Mouse (Mus musculus): ENCODE measurements around the gene Ndufb7. TPM values are rescaled to one million over a fixed set of nuclear protein-coding genes. Genes with fewer than 3 reads are reported as not detected.
"Not testable (repeated sequence)": the region's sequence is repeated elsewhere in the genome, so short reads cannot be mapped to it uniquely, and the experiment has no call there.

Gene Ndufb7
- total and polyA plus RNA-seq, 3 experiments = 144 to 331 (median 223) TPM

- TF ChIP-seq SIN3A (IDR thresholded peaks at IDR 0.05; ENCODE audit: low read length) (no peak), ZKSCAN1 (IDR thresholded peaks at IDR 0.05; ENCODE audit: borderline replicate concordance, low read depth, low read length) (no peak), NRF1 (IDR thresholded peaks at IDR 0.05; ENCODE audit: low read depth, low read length) (no peak), POLR2AphosphoS2 (IDR thresholded peaks at IDR 0.05; ENCODE audit: low read depth, low read length) (no peak), POLR2A (IDR thresholded peaks at IDR 0.05; ENCODE audit: low read depth, low read length) (no peak), NELFE (IDR thresholded peaks at IDR 0.05; ENCODE audit: low read depth, low read length) (no peak), MAFK (IDR thresholded peaks at IDR 0.05; ENCODE audit: insufficient replicate concordance, low read length) (no peak), RAD21 (IDR thresholded peaks at IDR 0.05; ENCODE audit: low read depth, low read length) (no peak), UBTF (IDR thresholded peaks at IDR 0.05; ENCODE audit: low read depth, low read length) (no peak), PAX5 (IDR thresholded peaks at IDR 0.05; ENCODE audit: low read length) (no peak), ZNF384 (IDR thresholded peaks at IDR 0.05; ENCODE audit: low read depth, low read length) (no peak), ETS1 (conservative IDR thresholded peaks at IDR 0.05; ENCODE audit: low read depth, low read length) (no peak), USF1 (IDR thresholded peaks at IDR 0.05; ENCODE audit: low read depth, low read length) (no peak), RCOR1 (conservative IDR thresholded peaks at IDR 0.05; ENCODE audit: low read depth, low read length) (no peak), MXI1 (IDR thresholded peaks at IDR 0.05; ENCODE audit: low read depth, low read length) (no peak), EP300 (IDR thresholded peaks at IDR 0.05; ENCODE audit: low read length) (no peak), MYC (IDR thresholded peaks at IDR 0.05; ENCODE audit: low read depth, low read length) (no peak), KAT2A (IDR thresholded peaks at IDR 0.05; ENCODE audit: insufficient replicate concordance, low read length) (no peak), TBP (conservative IDR thresholded peaks at IDR 0.05; ENCODE audit: low read depth, low read length) (no peak), USF2 (conservative IDR thresholded peaks at IDR 0.05; ENCODE audit: low read depth, low read length) (no peak)
- no peaks in the 10 kb centered on the region for H3K36me3 ChIP-seq (replicated peaks in 1 of 2; ENCODE audit: control insufficient read depth in 1 of 2, insufficient read depth in 1 of 2, low read length in 1 of 2)
- no peaks in the 10 kb centered on the region for H3K79me2 ChIP-seq (replicated peaks; ENCODE audit: control insufficient read depth, extremely low read depth, insufficient read depth, poor library complexity, severe bottlenecking)
- H3K27me3 ChIP-seq (replicated peaks) = peaks cover 7% of the 10 kb centered on the region
- H3K4me2 ChIP-seq (ENCODE audit: insufficient read depth, low read depth, poor library complexity, severe bottlenecking) = no peak overlapping the region
- no peaks in the 10 kb centered on the region for H3K4me1 ChIP-seq (ENCODE audit: control insufficient read depth in 1 of 2, insufficient read depth in 2 of 2)
- dilution Hi-C loops (cut with MboI; ENCODE audit: extremely low pct_ligation_motif_present, extremely low pct_unique_long_range_greater_than_20kb, low sequenced_read_pairs) = no loop called here
- H3K9ac ChIP-seq (ENCODE audit: insufficient read depth, low read depth) = no peak overlapping the region
- no peak overlapping the region for H3K27ac ChIP-seq (ENCODE audit: insufficient read depth, low read depth)
- H3K4me3 ChIP-seq (replicated peaks in 1 of 3; ENCODE audit: low read depth in 2 of 3, low read length in 2 of 3, poor library complexity in 1 of 3) = no peak overlapping the region
- in situ Hi-C loops (cut with MboI; ENCODE audit: low pct_ligation_motif_present, low pct_unique_long_range_greater_than_20kb, low sequenced_read_pairs) = no loop called here
- no peak for DNase-seq (ENCODE audit: extremely low read depth)
- no peaks in the 10 kb centered on the region for H3K9me3 ChIP-seq (replicated peaks; ENCODE audit: low read length)
Measured at GRCm38 (mm10) chr8:83520432-83520831, 46.0 kb upstream of the Ndufb7 start.

GRCm38 (mm10) chr8:83520907-83521306, 45.6 kb upstream of the Ndufb7 start:
- H3K79me2 ChIP-seq (replicated peaks; ENCODE audit: control insufficient read depth, extremely low read depth, insufficient read depth, poor library complexity, severe bottlenecking); in situ Hi-C loops (cut with MboI; ENCODE audit: low pct_ligation_motif_present, low pct_unique_long_range_greater_than_20kb, low sequenced_read_pairs); H3K9ac ChIP-seq (ENCODE audit: insufficient read depth, low read depth); DNase-seq (ENCODE audit: extremely low read depth); H3K4me2 ChIP-seq (ENCODE audit: insufficient read depth, low read depth, poor library complexity, severe bottlenecking); H3K4me3 ChIP-seq (replicated peaks in 1 of 3; ENCODE audit: low read depth in 2 of 3, low read length in 2 of 3, poor library complexity in 1 of 3); dilution Hi-C loops (cut with MboI; ENCODE audit: extremely low pct_ligation_motif_present, extremely low pct_unique_long_range_greater_than_20kb, low sequenced_read_pairs); H3K36me3 ChIP-seq (replicated peaks in 1 of 2; ENCODE audit: control insufficient read depth in 1 of 2, insufficient read depth in 1 of 2, low read length in 1 of 2); H3K27me3 ChIP-seq (replicated peaks); H3K27ac ChIP-seq (ENCODE audit: insufficient read depth, low read depth); H3K9me3 ChIP-seq (replicated peaks; ENCODE audit: low read length); H3K4me1 ChIP-seq (ENCODE audit: control insufficient read depth in 1 of 2, insufficient read depth in 2 of 2): not testable (repeated sequence)

All from CH12.LX (cell line).